Mouse (Mus musculus): ENCODE results near the gene Ermn. TPM values are rescaled to one million over a fixed set of nuclear protein-coding genes. Genes with fewer than 3 reads are reported as not detected.

Ermn gene
- polyA plus RNA-seq, 1 experiment: not detected

DNA sequence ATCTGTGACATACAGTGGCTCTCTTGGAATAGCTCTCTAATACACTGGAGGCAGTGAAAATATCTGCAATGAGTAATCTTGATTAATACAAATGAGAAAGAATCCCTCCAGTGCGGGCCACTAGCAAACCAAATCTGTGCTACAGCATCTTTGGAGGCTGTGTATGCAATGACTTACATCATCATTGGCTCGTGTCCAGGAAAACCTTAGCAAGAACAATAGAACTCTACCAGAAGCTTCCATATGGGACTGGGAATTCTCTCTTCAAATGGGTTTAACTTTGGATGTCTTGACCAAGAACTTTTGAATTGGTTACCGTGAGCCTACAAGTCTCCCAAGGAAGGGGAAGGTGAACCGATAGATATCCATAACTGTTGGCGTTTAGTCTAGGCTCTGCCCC, 25.9 kb downstream of the Ermn start:
- H3K27ac ChIP-seq (ENCODE audit: insufficient read depth, low read depth, low read length): no peak overlapping the region
- H3K4me3 ChIP-seq (ENCODE audit: insufficient read depth, low read length): no peak overlapping the region
- no peaks in the 10 kb centered on the region for H3K4me1 ChIP-seq (ENCODE audit: control insufficient read depth, insufficient read depth, low read length)
- TF ChIP-seq POLR2A (IDR thresholded peaks at IDR 0.05; ENCODE audit: borderline replicate concordance, low read depth, low read length) (no peak), CTCF (IDR thresholded peaks at IDR 0.05; ENCODE audit: low read depth, low read length) (no peak)

DNA sequence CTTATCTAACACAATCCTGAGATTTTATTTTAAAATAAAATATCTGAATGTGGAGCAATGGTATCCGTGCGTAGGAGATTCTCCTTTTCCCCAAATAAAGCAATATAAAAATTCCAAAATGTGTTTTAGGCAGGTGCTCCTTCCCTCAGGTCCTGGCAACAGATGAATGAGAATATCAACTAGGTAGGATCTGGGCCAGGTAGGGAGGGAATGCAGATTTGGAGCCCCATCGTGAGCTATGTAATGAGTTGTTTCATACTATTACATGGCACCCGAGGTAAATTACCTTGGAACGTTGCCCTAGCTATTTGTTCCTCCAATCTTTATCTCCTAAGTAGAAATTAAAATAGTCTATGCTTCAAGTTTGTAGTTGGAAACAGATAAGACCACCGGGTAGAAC, 29.1 kb downstream of the Ermn start:
- Histone ChIP-seq H3K27ac (ENCODE audit: insufficient read depth, low read depth, low read length) (no peak overlapping the region), H3K4me3 (ENCODE audit: insufficient read depth, low read length) (no peak overlapping the region), H3K4me1 (ENCODE audit: control insufficient read depth, insufficient read depth, low read length) (no peaks in the 10 kb centered on the region)
- no peak for TF ChIP-seq POLR2A (IDR thresholded peaks at IDR 0.05; ENCODE audit: borderline replicate concordance, low read depth, low read length)
- TF ChIP-seq CTCF (IDR thresholded peaks at IDR 0.05; ENCODE audit: low read depth, low read length): no peak

DNA sequence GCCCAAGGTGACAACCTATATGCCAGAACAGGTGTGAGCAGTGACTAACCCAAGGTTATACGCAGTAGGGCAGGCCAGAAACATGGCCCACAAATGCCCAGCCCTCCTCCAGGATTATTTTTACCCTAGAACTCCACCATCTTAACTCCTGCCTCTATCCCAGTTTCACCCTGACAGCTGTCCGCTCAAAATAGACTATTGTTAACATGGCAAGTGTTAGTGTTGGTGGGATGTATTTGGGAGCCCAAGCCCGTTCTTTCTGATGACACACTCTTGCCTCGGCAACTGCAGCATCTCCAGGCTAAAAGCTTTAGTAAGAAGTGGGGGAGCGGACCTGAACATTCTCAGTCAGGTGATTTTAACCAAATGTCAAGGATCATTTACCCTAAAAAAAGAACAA, 45.6 kb downstream of the Ermn start:
- Histone ChIP-seq H3K4me1 (ENCODE audit: control insufficient read depth, insufficient read depth, low read length) (no peaks in the 10 kb centered on the region), H3K27ac (ENCODE audit: insufficient read depth, low read depth, low read length) (no peak overlapping the region), H3K4me3 (ENCODE audit: insufficient read depth, low read length) (no peak overlapping the region)
- TF ChIP-seq CTCF (IDR thresholded peaks at IDR 0.05; ENCODE audit: low read depth, low read length) (no peak), POLR2A (IDR thresholded peaks at IDR 0.05; ENCODE audit: borderline replicate concordance, low read depth, low read length) (no peak)

DNA sequence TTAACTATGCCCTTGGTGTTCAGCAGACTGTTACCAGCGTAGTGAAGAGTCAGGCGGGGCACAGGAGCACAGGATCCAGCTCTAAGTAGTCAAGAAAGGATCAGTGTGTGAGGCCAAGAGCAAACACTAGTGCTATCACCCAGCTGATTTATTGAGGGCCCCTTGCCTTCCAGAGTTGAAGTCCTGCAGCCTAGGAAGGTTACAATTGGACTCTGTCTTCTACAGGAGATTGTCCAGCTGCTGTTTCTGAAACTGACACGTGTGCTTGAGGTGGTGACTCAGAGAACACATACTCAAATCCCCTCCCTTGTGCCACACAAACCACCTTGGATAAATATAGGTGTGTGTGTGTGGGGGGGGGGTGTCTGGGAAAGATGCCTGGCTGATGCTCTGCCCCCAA, 51.2 kb downstream of the Ermn start:
- Histone ChIP-seq H3K4me3 (ENCODE audit: insufficient read depth, low read length) (no peak overlapping the region), H3K4me1 (ENCODE audit: control insufficient read depth, insufficient read depth, low read length) (no peaks in the 10 kb centered on the region), H3K27ac (ENCODE audit: insufficient read depth, low read depth, low read length) (no peak overlapping the region)
- TF ChIP-seq CTCF (IDR thresholded peaks at IDR 0.05; ENCODE audit: low read depth, low read length) (no peak), POLR2A (IDR thresholded peaks at IDR 0.05; ENCODE audit: borderline replicate concordance, low read depth, low read length) (no peak)

DNA sequence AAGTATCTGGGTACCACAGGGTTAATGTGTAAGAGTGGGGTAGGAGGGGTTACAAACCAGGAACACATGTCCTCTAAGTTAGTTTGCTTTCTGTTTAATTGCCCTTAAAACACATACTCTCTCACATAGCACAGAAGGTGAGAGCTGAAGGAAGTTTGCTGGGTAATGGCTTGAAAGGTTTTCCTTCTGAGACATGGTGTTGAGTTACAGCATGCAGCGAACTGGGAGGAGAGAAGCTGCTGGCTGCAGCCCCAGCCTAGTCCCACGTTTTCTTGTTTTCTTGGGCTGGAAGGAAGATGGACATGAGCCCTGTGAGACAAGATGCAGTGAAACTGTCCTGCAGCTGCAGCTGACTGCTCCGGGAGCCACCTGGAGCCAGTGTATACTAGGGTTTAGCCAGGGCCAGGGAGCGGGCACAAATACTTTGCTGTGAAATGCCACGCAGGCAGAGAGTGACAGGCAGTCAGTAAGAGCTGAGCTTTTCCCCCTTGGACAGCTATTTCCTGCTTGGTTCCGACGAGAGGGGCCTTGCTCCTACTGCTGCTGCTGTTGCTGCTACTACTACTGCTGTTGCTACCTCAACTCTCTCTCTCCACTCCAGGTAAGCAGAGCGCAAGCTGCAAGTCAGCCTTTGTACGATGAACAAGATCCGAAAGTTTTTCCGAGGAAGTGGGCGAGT, 54.8 kb downstream of the Ermn start, which contains the start of gene Galnt5:
TSS of gene Galnt5 (plus strand) at position 133 of the 679 bp plus-strand sequence.
- H3K4me3 ChIP-seq (ENCODE audit: insufficient read depth, low read length): peak within 1 kb of the TSS; percentile 11; the same call in 1 of the 2 replicates
- TF ChIP-seq POLR2A (IDR thresholded peaks at IDR 0.05; ENCODE audit: borderline replicate concordance, low read depth, low read length) (no peak), CTCF (IDR thresholded peaks at IDR 0.05; ENCODE audit: low read depth, low read length) (no peak)
- H3K4me1 ChIP-seq (ENCODE audit: control insufficient read depth, insufficient read depth, low read length): no peaks in the 10 kb centered on the region
- H3K27ac ChIP-seq (ENCODE audit: insufficient read depth, low read depth, low read length): no peak within 1 kb of the TSS

Other genes with a start within 250 kb of the Ermn start
- gene Galnt5, start 55.0 kb downstream of the Ermn start, polyA plus RNA-seq (2012; ENCODE audit: insufficient read depth, insufficient read length, missing spikeins): not detected in 2 replicates
- gene Cytip, start 142.7 kb upstream of the Ermn start, polyA plus RNA-seq (2012; ENCODE audit: insufficient read depth, insufficient read length, missing spikeins): 42.8 and 54.7 TPM in 2 replicates

Measured in bone marrow macrophage, adult 2 months (primary cell).